Comparison of ENCODE assay signal across 20 mouse cellular contexts in genomic region chr13:56066152-56066551, GRCm38 (mm10).
DNase-seq lines count a peak whose midpoint lies in the region; ATAC-seq and TF ChIP-seq lines count a peak whose summit lies in the region.
"Had no signal": no experiment of that assay in that cellular context is flagged by ENCODE, and none has a peak within 500 bp of the region (broad histone marks: within the 10 kb centered on the region; RNA-seq: fewer than 3 reads in every experiment).

No protein-coding gene starts in this region.

- no peak overlapping the region for H3K27ac ChIP-seq in lung, embryonic 14.5 days (ENCODE audit: low read depth)
- peak overlapping the region; percentile 57 for H3K27ac ChIP-seq in limb, embryonic 15.5 days
- H3K27ac ChIP-seq in midbrain, embryonic 14.5 days (replicated peaks; ENCODE audit: low read depth, low read length): no peak overlapping the region
- H3K27ac ChIP-seq: embryonic facial prominence, embryonic 15.5 days; forebrain, embryonic 10.5 days; hindbrain, embryonic 15.5 days; liver, embryonic 13.5 days; midbrain, embryonic 15.5 days; stomach, postnatal 0 days had no signal

- TF ChIP-seq CTCF in lung, embryonic 14.5 days (IDR thresholded peaks at IDR 0.05; ENCODE audit: low read depth): no peak

- no peak overlapping the region for H3K4me3 ChIP-seq in lung, embryonic 14.5 days (ENCODE audit: low read depth, low read length)
- H3K4me3 ChIP-seq in limb, embryonic 15.5 days: no peak overlapping the region
- no peak overlapping the region for H3K4me3 ChIP-seq in midbrain, embryonic 14.5 days (replicated peaks; ENCODE audit: low read depth, low read length)
- H3K4me3 ChIP-seq: embryonic facial prominence, embryonic 15.5 days; forebrain, embryonic 10.5 days; hindbrain, embryonic 15.5 days; liver, embryonic 13.5 days; midbrain, embryonic 15.5 days had no signal

- H3K27me3 ChIP-seq in lung, embryonic 14.5 days (ENCODE audit: insufficient read depth, low read length): no peaks in the 10 kb centered on the region
- H3K27me3 ChIP-seq in limb, embryonic 15.5 days: peaks cover 9% of the 10 kb centered on the region; the same call in 1 of the 2 replicates
- H3K27me3 ChIP-seq in midbrain, embryonic 14.5 days (ENCODE audit: control insufficient read depth, insufficient read depth, low read length): no peaks in the 10 kb centered on the region
- H3K27me3 ChIP-seq: hindbrain, embryonic 15.5 days; liver, embryonic 13.5 days; midbrain, embryonic 15.5 days had no signal

- 78% methylated on average over 21 of the region's 21 CpGs for WGBS in lung, embryonic 14.5 days
- 34% methylated on average over 21 of the region's 21 CpGs for WGBS in limb, embryonic 15.5 days
- 77% methylated on average over 21 of the region's 21 CpGs for WGBS in midbrain, embryonic 14.5 days

- DNase-seq in embryo, embryonic 11 days: peak; percentile 49
- no peak for DNase-seq in embryo, embryonic 10 days (ENCODE audit: low spot score)
- peak; percentile 11 for DNase-seq in lung, embryonic 14.5 days
- DNase-seq in lung, postnatal 25 days (ENCODE audit: low spot score): no peak
- peak; percentile 58 for DNase-seq in forelimb bud, embryonic 11.5 days (ENCODE audit: low read depth, low spot score)
- no peak for DNase-seq in midbrain, embryonic 14.5 days
- DNase-seq: adrenal gland, postnatal 36 days; cerebellum, adult 8-10 months; gastrocnemius, postnatal 25 days; heart, postnatal 10 days; layer of hippocampus, adult 9-11 months; liver, embryonic 13.5 days; thymus, postnatal 36 days had no signal

- no peaks in the 10 kb centered on the region for H3K9me3 ChIP-seq in lung, embryonic 14.5 days (ENCODE audit: low read depth, low read length)
- no peaks in the 10 kb centered on the region for H3K9me3 ChIP-seq in limb, embryonic 15.5 days
- no peaks in the 10 kb centered on the region for H3K9me3 ChIP-seq in midbrain, embryonic 14.5 days (ENCODE audit: control insufficient read depth, low read length)
- H3K9me3 ChIP-seq: embryonic facial prominence, embryonic 15.5 days; forebrain, embryonic 10.5 days; hindbrain, embryonic 15.5 days; liver, embryonic 13.5 days; midbrain, embryonic 15.5 days had no signal

- peaks cover 7% of the 10 kb centered on the region; the same call in 1 of the 2 replicates for H3K36me3 ChIP-seq in lung, embryonic 14.5 days (ENCODE audit: insufficient read depth)
- peaks cover 7% of the 10 kb centered on the region; the same call in 1 of the 2 replicates for H3K36me3 ChIP-seq in limb, embryonic 15.5 days
- H3K36me3 ChIP-seq in midbrain, embryonic 14.5 days (ENCODE audit: control insufficient read depth, insufficient read depth, low read length): peaks cover 6% of the 10 kb centered on the region
- H3K36me3 ChIP-seq: hindbrain, embryonic 15.5 days; midbrain, embryonic 15.5 days had no signal

- H3K4me1 ChIP-seq in lung, embryonic 14.5 days (ENCODE audit: insufficient read depth): no peaks in the 10 kb centered on the region
- peaks cover 31% of the 10 kb centered on the region for H3K4me1 ChIP-seq in limb, embryonic 15.5 days
- H3K4me1 ChIP-seq in midbrain, embryonic 14.5 days (ENCODE audit: control insufficient read depth, insufficient read depth, low read length): no peaks in the 10 kb centered on the region

- H3K4me2 ChIP-seq in lung, embryonic 14.5 days: no peak overlapping the region
- H3K4me2 ChIP-seq in limb, embryonic 15.5 days: no peak overlapping the region
- no peak overlapping the region for H3K4me2 ChIP-seq in midbrain, embryonic 14.5 days (ENCODE audit: low read length)
- H3K4me2 ChIP-seq: embryonic facial prominence, embryonic 15.5 days; hindbrain, embryonic 15.5 days; liver, embryonic 13.5 days; midbrain, embryonic 15.5 days had no signal

- ATAC-seq in lung, embryonic 14.5 days (ENCODE audit: insufficient read depth): no peak
- ATAC-seq in limb, embryonic 15.5 days (ENCODE audit: insufficient number of reproducible peaks, low FRiP score, low TSS enrichment, low read depth): peak; percentile 75
- ATAC-seq in granulocyte monocyte progenitor cell, adult 5-6 weeks (replicated peaks; ENCODE audit: poor library complexity, severe bottlenecking): no peak
- ATAC-seq in midbrain, embryonic 14.5 days (ENCODE audit: low FRiP score, low TSS enrichment): no peak
- ATAC-seq: midbrain, embryonic 15.5 days had no signal

- no peak overlapping the region for H3K9ac ChIP-seq in lung, embryonic 14.5 days
- no peak overlapping the region for H3K9ac ChIP-seq in limb, embryonic 15.5 days
- no peak overlapping the region for H3K9ac ChIP-seq in midbrain, embryonic 14.5 days (replicated peaks; ENCODE audit: low read length)
- H3K9ac ChIP-seq: embryonic facial prominence, embryonic 15.5 days; hindbrain, embryonic 15.5 days; liver, embryonic 13.5 days; midbrain, embryonic 15.5 days had no signal

Comparison
In these comparisons a context has a peak if more than half of its experiments do, and no peak if none do; other contexts are left out.
1. DNase-seq: peak in embryo, embryonic 11 days (single experiment), lung, embryonic 14.5 days (single experiment) and forelimb bud, embryonic 11.5 days (single experiment); none in embryo, embryonic 10 days (single experiment), lung, postnatal 25 days (single experiment) and midbrain, embryonic 14.5 days (single experiment).